Mouse (Mus musculus) liver, embryonic 14.5 days (tissue): Measurements from ENCODE around the gene Brpf1.

ENCODE experiments used
- CTCF ChIP-seq: IDR thresholded peaks from 2 replicates; pipeline ENCODE4 v1.5.1; 2016; ENCODE audit warnings: antibody characterized with exemption, low read depth, control low read depth
- EP300 ChIP-seq: IDR thresholded peaks from 2 replicates; pipeline ENCODE4 v1.6.1; 2016; ENCODE audit warnings: antibody characterized with exemption, low read depth

DNA sequence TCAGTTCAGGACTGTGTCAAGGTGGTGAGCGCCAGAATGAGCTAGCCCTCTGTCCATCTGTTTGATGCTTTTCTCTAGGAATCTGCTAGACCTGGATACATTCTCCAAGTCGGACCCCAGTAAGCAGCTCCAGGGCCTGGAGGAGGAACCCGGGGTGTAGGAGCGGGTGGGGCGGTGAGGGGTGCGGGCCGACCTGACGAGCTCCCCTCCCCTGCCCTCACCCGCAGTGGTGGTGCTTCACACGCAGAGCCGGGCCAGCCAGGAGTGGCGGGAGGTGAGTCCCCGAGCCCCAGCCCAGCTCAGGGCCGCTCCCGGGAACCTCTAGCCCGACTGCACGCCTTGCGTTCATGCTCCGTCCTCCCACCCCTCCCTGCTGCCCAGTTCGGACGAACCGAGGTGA lies 24.0 kb upstream of the Brpf1 start:
- TF ChIP-seq CTCF (no peak), EP300 (no peak)
